Mouse (Mus musculus): Measurements from ENCODE around the gene Acox3. TPM values are rescaled to one million over a fixed set of nuclear protein-coding genes. Genes with fewer than 3 reads are reported as not detected.
A peak's percentile ranks its signal among the peaks of the same experiment; 100 is the strongest.

Acox3 gene
- polyA plus RNA-seq, 1 experiment from 2014 or later: 15.1 TPM

GRCm38 (mm10) chr5:35566632-35567031 lies 16.2 kb upstream of the Acox3 start:
- Histone ChIP-seq H3K27ac (ENCODE audit: low read depth) (no peak overlapping the region), H3K27me3 (replicated peaks; ENCODE audit: control insufficient read depth, insufficient read depth, low read length) (no peaks in the 10 kb centered on the region), H3K9me3 (ENCODE audit: control insufficient read depth, low read length) (no peaks in the 10 kb centered on the region), H3K4me3 (ENCODE audit: low read depth, low read length) (no peak overlapping the region), H3K36me3 (ENCODE audit: control insufficient read depth, insufficient read depth, low read length) (peaks cover 96% of the 10 kb centered on the region), H3K4me1 (replicated peaks; ENCODE audit: control insufficient read depth, insufficient read depth, low read length) (no peaks in the 10 kb centered on the region), H3K9ac (ENCODE audit: low read length) (no peak overlapping the region), H3K4me2 (ENCODE audit: low read length) (no peak overlapping the region)
- no peak for DNase-seq (ENCODE audit: low spot score)
- no peak for ATAC-seq (replicated peaks; ENCODE audit: low FRiP score, low TSS enrichment, low read depth)
- WGBS: 85% methylated on average over 4 of the region's 4 CpGs

GRCm38 (mm10) chr5:35571546-35571945 lies 11.3 kb upstream of the Acox3 start:
- DNase-seq (ENCODE audit: low spot score) (no peak), ATAC-seq (replicated peaks; ENCODE audit: low FRiP score, low TSS enrichment, low read depth) (no peak)
- peaks cover 65% of the 10 kb centered on the region for H3K36me3 ChIP-seq (ENCODE audit: control insufficient read depth, insufficient read depth, low read length)
- no peaks in the 10 kb centered on the region for H3K27me3 ChIP-seq (replicated peaks; ENCODE audit: control insufficient read depth, insufficient read depth, low read length)
- H3K27ac ChIP-seq (ENCODE audit: low read depth): no peak overlapping the region
- 91% methylated on average over 6 of the region's 6 CpGs for WGBS
- H3K4me3 ChIP-seq (ENCODE audit: low read depth, low read length): no peak overlapping the region
- peaks cover 7% of the 10 kb centered on the region; the same call in 1 of the 2 replicates for H3K4me1 ChIP-seq (replicated peaks; ENCODE audit: control insufficient read depth, insufficient read depth, low read length)
- no peak overlapping the region for H3K9ac ChIP-seq (ENCODE audit: low read length)
- no peaks in the 10 kb centered on the region for H3K9me3 ChIP-seq (ENCODE audit: control insufficient read depth, low read length)
- H3K4me2 ChIP-seq (ENCODE audit: low read length): no peak overlapping the region

- H3K27me3 ChIP-seq (replicated peaks; ENCODE audit: control insufficient read depth, insufficient read depth, low read length): no peaks in the 10 kb centered on the region
- peaks cover 34% of the 10 kb centered on the region for H3K36me3 ChIP-seq (ENCODE audit: control insufficient read depth, insufficient read depth, low read length)
- H3K4me1 ChIP-seq (replicated peaks; ENCODE audit: control insufficient read depth, insufficient read depth, low read length): peaks cover 7% of the 10 kb centered on the region; the same call in 1 of the 2 replicates
- 4% methylated on average over 56 of the region's 56 CpGs for WGBS
- H3K9me3 ChIP-seq (ENCODE audit: control insufficient read depth, low read length): no peaks in the 10 kb centered on the region
- DNase-seq (ENCODE audit: low spot score) (peak; percentile 96), ATAC-seq (replicated peaks; ENCODE audit: low FRiP score, low TSS enrichment, low read depth) (peak; percentile 98)
- peak within 1 kb of the TSS; percentile 98 for H3K4me3 ChIP-seq (ENCODE audit: low read depth, low read length)
- H3K27ac ChIP-seq (ENCODE audit: low read depth): peak within 1 kb of the TSS; percentile 73
- peak within 1 kb of the TSS; percentile 83 for H3K9ac ChIP-seq (ENCODE audit: low read length)
- peak within 1 kb of the TSS; percentile 88 for H3K4me2 ChIP-seq (ENCODE audit: low read length)
These were observed 7.9 kb upstream of the Acox3 start, which contains the start of gene Trmt44 for GRCm38 (mm10) chr5:35574653-35575599. Gene Trmt44, minus strand, starts transcription at chr5:35575070.

- Histone ChIP-seq H3K9ac (ENCODE audit: low read length) (no peak overlapping the region), H3K27ac (ENCODE audit: low read depth) (no peak overlapping the region), H3K4me1 (replicated peaks; ENCODE audit: control insufficient read depth, insufficient read depth, low read length) (peaks cover 7% of the 10 kb centered on the region; the same call in 1 of the 2 replicates), H3K27me3 (replicated peaks; ENCODE audit: control insufficient read depth, insufficient read depth, low read length) (no peaks in the 10 kb centered on the region), H3K36me3 (ENCODE audit: control insufficient read depth, insufficient read depth, low read length) (peaks cover 18% of the 10 kb centered on the region), H3K9me3 (ENCODE audit: control insufficient read depth, low read length) (no peaks in the 10 kb centered on the region), H3K4me2 (ENCODE audit: low read length) (no peak overlapping the region), H3K4me3 (ENCODE audit: low read depth, low read length) (no peak overlapping the region)
- ATAC-seq (replicated peaks; ENCODE audit: low FRiP score, low TSS enrichment, low read depth) (no peak), DNase-seq (ENCODE audit: low spot score) (no peak)
- 89% methylated on average over 10 of the region's 10 CpGs for WGBS
These were observed 6.3 kb upstream of the Acox3 start for GRCm38 (mm10) chr5:35576409-35577020.

- peaks cover 12% of the 10 kb centered on the region; the same call in 1 of the 2 replicates for H3K4me1 ChIP-seq (replicated peaks; ENCODE audit: control insufficient read depth, insufficient read depth, low read length)
- no peak overlapping the region for H3K4me3 ChIP-seq (ENCODE audit: low read depth, low read length)
- no peak overlapping the region for H3K27ac ChIP-seq (ENCODE audit: low read depth)
- DNase-seq (ENCODE audit: low spot score): no peak
- H3K36me3 ChIP-seq (ENCODE audit: control insufficient read depth, insufficient read depth, low read length): peaks cover under 1% of the 10 kb centered on the region; the same call in 1 of the 2 replicates
- ATAC-seq (replicated peaks; ENCODE audit: low FRiP score, low TSS enrichment, low read depth): no peak
- no peak overlapping the region for H3K4me2 ChIP-seq (ENCODE audit: low read length)
- no peaks in the 10 kb centered on the region for H3K9me3 ChIP-seq (ENCODE audit: control insufficient read depth, low read length)
- WGBS: 64% methylated on average over 2 of the region's 2 CpGs
- no peak overlapping the region for H3K9ac ChIP-seq (ENCODE audit: low read length)
- no peaks in the 10 kb centered on the region for H3K27me3 ChIP-seq (replicated peaks; ENCODE audit: control insufficient read depth, insufficient read depth, low read length)
These were observed 4.4 kb upstream of the Acox3 start for GRCm38 (mm10) chr5:35578411-35578810.

- Histone ChIP-seq H3K4me1 (replicated peaks; ENCODE audit: control insufficient read depth, insufficient read depth, low read length) (peaks cover 9% of the 10 kb centered on the region; the same call in 1 of the 2 replicates), H3K9ac (ENCODE audit: low read length) (no peak overlapping the region), H3K4me3 (ENCODE audit: low read depth, low read length) (no peak overlapping the region), H3K9me3 (ENCODE audit: control insufficient read depth, low read length) (no peaks in the 10 kb centered on the region), H3K36me3 (ENCODE audit: control insufficient read depth, insufficient read depth, low read length) (no peaks in the 10 kb centered on the region), H3K4me2 (ENCODE audit: low read length) (no peak overlapping the region), H3K27ac (ENCODE audit: low read depth) (no peak overlapping the region), H3K27me3 (replicated peaks; ENCODE audit: control insufficient read depth, insufficient read depth, low read length) (no peaks in the 10 kb centered on the region)
- no peak for DNase-seq (ENCODE audit: low spot score)
- no peak for ATAC-seq (replicated peaks; ENCODE audit: low FRiP score, low TSS enrichment, low read depth)
- WGBS: 45% methylated on average over 5 of the region's 5 CpGs
These were observed 3.5 kb upstream of the Acox3 start for GRCm38 (mm10) chr5:35579247-35579893.

GRCm38 (mm10) chr5:35580156-35580922 lies 2.5 kb upstream of the Acox3 start:
- Histone ChIP-seq H3K4me1 (replicated peaks; ENCODE audit: control insufficient read depth, insufficient read depth, low read length) (peaks cover 9% of the 10 kb centered on the region; the same call in 1 of the 2 replicates), H3K27ac (ENCODE audit: low read depth) (no peak overlapping the region), H3K36me3 (ENCODE audit: control insufficient read depth, insufficient read depth, low read length) (no peaks in the 10 kb centered on the region), H3K27me3 (replicated peaks; ENCODE audit: control insufficient read depth, insufficient read depth, low read length) (no peaks in the 10 kb centered on the region), H3K4me3 (ENCODE audit: low read depth, low read length) (no peak overlapping the region), H3K4me2 (ENCODE audit: low read length) (no peak overlapping the region), H3K9ac (ENCODE audit: low read length) (no peak overlapping the region), H3K9me3 (ENCODE audit: control insufficient read depth, low read length) (no peaks in the 10 kb centered on the region)
- ATAC-seq (replicated peaks; ENCODE audit: low FRiP score, low TSS enrichment, low read depth) (no peak), DNase-seq (ENCODE audit: low spot score) (no peak)
- 45% methylated on average over 3 of the region's 3 CpGs for WGBS
